ENCODE assay signal across 15 mouse cellular contexts in the genomic region with DNA sequence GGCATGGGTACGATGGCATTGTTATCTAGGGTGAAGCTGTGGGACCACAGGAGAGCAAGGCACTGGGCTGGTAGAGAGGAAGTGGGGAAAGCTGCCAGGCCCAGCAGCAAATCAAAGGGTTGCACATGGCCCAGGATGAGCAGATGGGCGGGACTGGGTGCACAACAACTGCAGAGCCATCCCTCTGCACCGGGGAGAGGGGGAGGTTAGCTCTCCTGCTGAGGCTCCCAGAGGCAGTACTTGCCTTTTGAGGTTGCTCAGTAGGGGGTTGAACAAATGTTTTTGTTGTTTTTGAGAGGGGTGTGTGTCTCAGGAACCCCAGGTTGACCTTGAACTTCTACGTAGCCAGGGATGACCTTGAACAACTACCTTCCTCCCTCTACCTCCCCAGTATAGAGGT. TPM values are rescaled to one million over a fixed set of nuclear protein-coding genes. Genes with fewer than 3 reads are reported as not detected.
DNase-seq lines count a peak whose midpoint lies in the region; ATAC-seq lines count a peak whose summit lies in the region.
"Had no signal": no experiment of that assay in that cellular context is flagged by ENCODE, and none has a peak within 500 bp of the region (broad histone marks: within the 10 kb centered on the region; RNA-seq: fewer than 3 reads in every experiment).

No protein-coding gene starts in this region.

- no peaks in the 10 kb centered on the region for H3K27me3 ChIP-seq in midbrain, embryonic 10.5 days (ENCODE audit: low read depth, poor library complexity, severe bottlenecking)
- H3K27me3 ChIP-seq in midbrain, embryonic 14.5 days (ENCODE audit: control insufficient read depth, insufficient read depth, low read length), result no peaks in the 10 kb centered on the region
- no peaks in the 10 kb centered on the region for H3K27me3 ChIP-seq in neural tube, embryonic 15.5 days (replicated peaks)
- H3K27me3 ChIP-seq: heart, embryonic 13.5 days; hindbrain, embryonic 13.5 days; limb, embryonic 15.5 days had no signal

- no peak overlapping the region for H3K4me2 ChIP-seq in midbrain, embryonic 14.5 days (ENCODE audit: low read length)
- no peak overlapping the region for H3K4me2 ChIP-seq in neural tube, embryonic 15.5 days
- H3K4me2 ChIP-seq: heart, embryonic 13.5 days; hindbrain, embryonic 13.5 days; limb, embryonic 15.5 days had no signal

- no peaks in the 10 kb centered on the region for H3K9me3 ChIP-seq in midbrain, embryonic 10.5 days (replicated peaks)
- no peaks in the 10 kb centered on the region for H3K9me3 ChIP-seq in midbrain, embryonic 14.5 days (ENCODE audit: control insufficient read depth, low read length)
- no peaks in the 10 kb centered on the region for H3K9me3 ChIP-seq in neural tube, embryonic 15.5 days (replicated peaks)
- H3K9me3 ChIP-seq: heart, embryonic 13.5 days; hindbrain, embryonic 13.5 days; limb, embryonic 15.5 days had no signal

- no peaks in the 10 kb centered on the region for H3K36me3 ChIP-seq in midbrain, embryonic 10.5 days
- H3K36me3 ChIP-seq in midbrain, embryonic 14.5 days (ENCODE audit: control insufficient read depth, insufficient read depth, low read length), result no peaks in the 10 kb centered on the region
- H3K36me3 ChIP-seq in neural tube, embryonic 15.5 days, result no peaks in the 10 kb centered on the region
- H3K36me3 ChIP-seq: heart, embryonic 13.5 days; hindbrain, embryonic 13.5 days; limb, embryonic 15.5 days had no signal

- 63% methylated on average over 4 of the region's 4 CpGs for WGBS in midbrain, embryonic 10.5 days
- WGBS in midbrain, embryonic 14.5 days, result 52% methylated on average over 4 of the region's 4 CpGs
- 55% methylated on average over 4 of the region's 4 CpGs for WGBS in neural tube, embryonic 15.5 days

- peak overlapping the region; percentile 42; the same call in 1 of the 2 replicates for H3K27ac ChIP-seq in midbrain, embryonic 10.5 days (replicated peaks)
- H3K27ac ChIP-seq in midbrain, embryonic 14.5 days (replicated peaks; ENCODE audit: low read depth, low read length), result no peak overlapping the region
- no peak overlapping the region for H3K27ac ChIP-seq in neural tube, embryonic 15.5 days (replicated peaks)
- H3K27ac ChIP-seq: heart, embryonic 13.5 days; hindbrain, embryonic 13.5 days; limb, embryonic 15.5 days; macrophage had no signal

- no peak for DNase-seq in midbrain, embryonic 10.5 days (ENCODE audit: low spot score)
- no peak for DNase-seq in midbrain, embryonic 14.5 days
- peak; percentile 13 for DNase-seq in T-cell, adult 2 months (ENCODE audit: low spot score)
- peak; percentile 31 for DNase-seq in naive thymus-derived CD4-positive, alpha-beta T cell, adult 2 months (ENCODE audit: low read depth)
- DNase-seq in neural tube, embryonic 10.5 days (ENCODE audit: extremely low spot score, low spot score), result no peak
- DNase-seq in urinary bladder, postnatal 14 days (ENCODE audit: low spot score), result no peak
- DNase-seq: cerebellum, adult 18-20 months; kidney, adult 18-20 months; lung, adult 18-20 months had no signal

- H3K4me1 ChIP-seq in midbrain, embryonic 10.5 days, result peaks cover 29% of the 10 kb centered on the region
- H3K4me1 ChIP-seq in midbrain, embryonic 14.5 days (ENCODE audit: control insufficient read depth, insufficient read depth, low read length), result no peaks in the 10 kb centered on the region
- H3K4me1 ChIP-seq in neural tube, embryonic 15.5 days, result no peaks in the 10 kb centered on the region

- ATAC-seq in midbrain, embryonic 14.5 days (ENCODE audit: low FRiP score, low TSS enrichment), result no peak
- ATAC-seq in neural tube, embryonic 15.5 days (ENCODE audit: low FRiP score), result no peak
- ATAC-seq: forebrain, embryonic 14.5 days had no signal

- no peak overlapping the region for H3K4me3 ChIP-seq in midbrain, embryonic 10.5 days
- no peak overlapping the region for H3K4me3 ChIP-seq in midbrain, embryonic 14.5 days (replicated peaks; ENCODE audit: low read depth, low read length)
- no peak overlapping the region for H3K4me3 ChIP-seq in neural tube, embryonic 15.5 days (replicated peaks)
- H3K4me3 ChIP-seq: heart, embryonic 13.5 days; hindbrain, embryonic 13.5 days; limb, embryonic 15.5 days had no signal

- H3K9ac ChIP-seq in midbrain, embryonic 14.5 days (replicated peaks; ENCODE audit: low read length), result no peak overlapping the region
- no peak overlapping the region for H3K9ac ChIP-seq in neural tube, embryonic 15.5 days (replicated peaks)
- H3K9ac ChIP-seq: heart, embryonic 13.5 days; hindbrain, embryonic 13.5 days; limb, embryonic 15.5 days had no signal

RNA-seq across cellular contexts. Expression of gene Tor1aip1, which starts 40.2 kb away (rescaled TPM):
- 41.3 and 41.5 TPM in 2 replicates for polyA plus RNA-seq in midbrain, embryonic 10.5 days (2016; fragmentation: Nextera tagmentation; extraction: Ambion mirVana)
- 19.0 and 21.5 TPM in 2 replicates for polyA plus RNA-seq in midbrain, embryonic 14.5 days (2014; fragmentation: Nextera tagmentation; extraction: Ambion mirVana)
- polyA plus RNA-seq in neural tube, embryonic 15.5 days (2015; fragmentation: Nextera tagmentation; extraction: Ambion mirVana), result 20.4 and 22.6 TPM in 2 replicates

RNA-seq across cellular contexts. Expression of gene Tor1aip2, which starts 41.3 kb away (rescaled TPM):
- 104 and 107 TPM in 2 replicates for polyA plus RNA-seq in midbrain, embryonic 10.5 days (2016; fragmentation: Nextera tagmentation; extraction: Ambion mirVana)
- polyA plus RNA-seq in midbrain, embryonic 14.5 days (2014; fragmentation: Nextera tagmentation; extraction: Ambion mirVana), result 64.8 and 78.1 TPM in 2 replicates
- 60.0 and 75.9 TPM in 2 replicates for polyA plus RNA-seq in neural tube, embryonic 15.5 days (2015; fragmentation: Nextera tagmentation; extraction: Ambion mirVana)

Comparison
In these comparisons a context has a peak if more than half of its experiments do, and no peak if none do; other contexts are left out.
1. DNase-seq: peak in T-cell, adult 2 months (single experiment) and naive thymus-derived CD4-positive, alpha-beta T cell, adult 2 months (single experiment); none in midbrain, embryonic 10.5 days (single experiment), midbrain, embryonic 14.5 days (single experiment), neural tube, embryonic 10.5 days (single experiment) and urinary bladder, postnatal 14 days (single experiment).